Mouse (Mus musculus) forebrain, postnatal 0 days (tissue): ENCODE data around the gene Runx3. TPM values are rescaled to one million over a fixed set of nuclear protein-coding genes. Genes with fewer than 3 reads are reported as not detected.

ENCODE experiments used
- ATAC-seq: fragments of 200-750 bp; cut with Nextera tagmentation; 2 replicates; pipeline ENCODE4 v1.8.0; 2017; ENCODE audit warnings: mild to moderate bottlenecking, moderate library complexity
- DNase-seq: peaks from one replicate; pipeline ENCODE4 v3.0.0-alpha.2; 2015
- H3K27ac ChIP-seq: fragments of 300-500 bp; sonication (generic); 2 replicates; pipeline ENCODE4 v1.5.1; 2014; ENCODE audit warnings: low read depth, mild to moderate bottlenecking, antibody characterized with exemption, low read length, moderate library complexity, mixed read lengths
- H3K27me3 ChIP-seq: fragments of 300-500 bp; sonication (generic); 2 replicates; pipeline ENCODE4 v1.6.1; 2014; ENCODE audit warnings: mild to moderate bottlenecking, low read length, mixed read lengths; ENCODE audit not compliant: insufficient read depth
- H3K36me3 ChIP-seq: fragments of 300-500 bp; sonication (generic); 2 replicates; pipeline ENCODE4 v1.6.1; 2014; ENCODE audit warnings: mild to moderate bottlenecking, moderate library complexity; ENCODE audit not compliant: insufficient read depth
- H3K4me1 ChIP-seq: fragments of 300-500 bp; sonication (generic); 2 replicates; pipeline ENCODE4 v1.6.1; 2014; ENCODE audit warnings: antibody characterized with exemption; ENCODE audit not compliant: insufficient read depth
- H3K4me2 ChIP-seq: fragments of 300-500 bp; sonication (generic); 2 replicates; pipeline ENCODE4 v1.6.1; 2014; ENCODE audit warnings: low read depth, mild to moderate bottlenecking, moderate library complexity
- H3K4me3 ChIP-seq: fragments of 300-500 bp; sonication (generic); 2 replicates; pipeline ENCODE4 v1.5.1; 2014; ENCODE audit warnings: low read depth, low read length, mixed read lengths
- H3K9ac ChIP-seq: fragments of 300-500 bp; sonication (generic); 2 replicates; pipeline ENCODE4 v1.6.1; 2014; ENCODE audit warnings: mild to moderate bottlenecking
- H3K9me3 ChIP-seq: fragments of 300-500 bp; sonication (generic); 2 replicates; pipeline ENCODE4 v1.6.1; 2016; ENCODE audit warnings: low read length
- CTCF ChIP-seq: sonication (generic); IDR thresholded peaks from 2 replicates; pipeline ENCODE4 v1.5.1; 2016; ENCODE audit warnings: antibody characterized with exemption, control low read depth, low read depth
- WGBS: fragments of 180-500 bp; shearing (Covaris S2); extraction: QIAGEN DNeasy Blood & Tissue Kit; methylation state at CpG from one replicate; pipeline ENCODE4 v1.1.7; 2014; 5-methylcytosine and 5-hydroxymethylcytosine counted together
- polyA plus RNA-seq: library from polyadenylated mRNA; unstranded; fragments of >200 nt; fragmentation: Nextera tagmentation; extraction: Ambion mirVana; gene quantifications from 2 replicates; pipeline ENCODE4 v1.2.1, GENCODE M21; 2015
- total RNA-seq: library from RNA; depleted of rRNA; stranded (reverse); fragments of >200 nt; gene quantifications from 2 replicates; pipeline ENCODE4 v1.2.3, GENCODE M21; 2014

Gene Runx3
- total and polyA plus RNA-seq, 2 experiments from 2014 or later, result not detected

DNA sequence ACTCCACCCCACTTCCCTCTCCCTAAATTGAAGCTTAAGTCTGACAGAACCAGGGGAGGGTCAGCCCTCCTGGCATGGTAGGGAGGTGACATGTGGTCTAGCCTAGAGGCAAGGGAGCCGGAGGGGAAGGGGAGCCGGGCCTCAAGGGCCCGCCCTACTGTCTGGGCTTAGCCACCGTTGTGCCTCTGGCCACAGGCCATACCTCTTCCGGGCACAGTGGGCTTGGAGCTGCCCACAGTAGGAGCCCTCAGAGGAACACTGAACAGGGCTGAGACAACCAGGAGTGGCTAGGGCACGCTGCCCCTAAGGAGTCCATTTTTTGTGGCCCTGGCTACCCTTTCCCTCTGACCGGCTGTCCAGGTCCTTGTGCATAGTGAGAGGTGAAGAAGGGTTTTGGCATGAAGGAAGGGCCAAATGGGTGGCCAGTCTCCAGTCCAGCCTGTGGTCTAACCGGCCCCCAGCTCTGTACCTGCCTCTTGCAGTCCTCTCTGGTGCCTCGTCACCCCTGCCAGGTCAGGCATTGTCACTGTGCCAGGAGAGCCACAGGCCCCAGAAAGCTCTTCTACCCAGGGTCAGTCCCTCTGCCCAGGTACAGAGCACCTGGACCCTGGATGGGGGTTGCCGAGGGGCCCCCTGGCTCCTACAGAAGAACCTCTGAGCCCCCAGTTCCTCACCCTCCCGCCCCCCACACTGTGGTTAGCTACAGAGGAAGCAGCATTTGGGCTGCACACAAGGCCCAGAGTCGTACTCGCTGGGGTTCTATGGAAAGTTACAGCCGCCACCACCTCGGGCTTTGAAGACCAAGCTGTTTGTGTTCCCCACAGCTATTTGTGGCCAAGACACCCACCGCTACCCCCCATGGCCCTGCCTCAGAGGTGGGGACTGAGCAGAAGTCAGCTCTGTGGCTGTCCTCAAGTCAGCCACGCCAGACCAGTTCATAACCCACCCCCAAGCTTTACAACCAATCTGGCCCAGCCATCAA, 22.3 kb upstream of the Runx3 start:
- Histone ChIP-seq H3K36me3 (no peaks in the 10 kb centered on the region), H3K4me1 (no peaks in the 10 kb centered on the region), H3K4me3 (no peak overlapping the region), H3K27me3 (no peaks in the 10 kb centered on the region), H3K4me2 (no peak overlapping the region), H3K9ac (no peak overlapping the region), H3K9me3 (no peaks in the 10 kb centered on the region), H3K27ac (no peak overlapping the region)
- ATAC-seq (no peak), DNase-seq (no peak)
- no peak for TF ChIP-seq CTCF
- 86% methylated on average over 17 of the region's 17 CpGs for WGBS

- H3K4me1 ChIP-seq, result no peaks in the 10 kb centered on the region
- WGBS, result 79% methylated on average over 13 of the region's 13 CpGs
- no peak for ATAC-seq
- no peak overlapping the region for H3K9ac ChIP-seq
- no peaks in the 10 kb centered on the region for H3K36me3 ChIP-seq
- no peaks in the 10 kb centered on the region for H3K27me3 ChIP-seq
- no peak for TF ChIP-seq CTCF
- DNase-seq, result no peak
- no peak overlapping the region for H3K27ac ChIP-seq
- H3K4me2 ChIP-seq, result no peak overlapping the region
- H3K4me3 ChIP-seq, result no peak overlapping the region
- H3K9me3 ChIP-seq, result no peaks in the 10 kb centered on the region
These were observed 18.3 kb upstream of the Runx3 start for GRCm38 (mm10) chr4:135102019-135102740.

GRCm38 (mm10) chr4:135102761-135103160, 17.7 kb upstream of the Runx3 start:
- H3K27me3 ChIP-seq, result no peaks in the 10 kb centered on the region
- H3K27ac ChIP-seq, result no peak overlapping the region
- no peak overlapping the region for H3K4me2 ChIP-seq
- no peak for TF ChIP-seq CTCF
- no peaks in the 10 kb centered on the region for H3K36me3 ChIP-seq
- no peaks in the 10 kb centered on the region for H3K4me1 ChIP-seq
- no peak overlapping the region for H3K4me3 ChIP-seq
- no peak for ATAC-seq
- no peak for DNase-seq
- H3K9ac ChIP-seq, result no peak overlapping the region
- 51% methylated on average over 4 of the region's 4 CpGs for whole genome bisulfite sequencing
- no peaks in the 10 kb centered on the region for H3K9me3 ChIP-seq

- Histone ChIP-seq H3K9ac (no peak overlapping the region), H3K27me3 (no peaks in the 10 kb centered on the region), H3K4me2 (no peak overlapping the region), H3K4me3 (no peak overlapping the region), H3K36me3 (no peaks in the 10 kb centered on the region), H3K4me1 (no peaks in the 10 kb centered on the region), H3K9me3 (no peaks in the 10 kb centered on the region), H3K27ac (no peak overlapping the region)
- ATAC-seq (no peak), DNase-seq (no peak)
- 77% methylated on average over 5 of the region's 5 CpGs for WGBS
- no peak for TF ChIP-seq CTCF
These were observed 16.7 kb upstream of the Runx3 start for GRCm38 (mm10) chr4:135103800-135104199.

GRCm38 (mm10) chr4:135106968-135107367, 13.5 kb upstream of the Runx3 start:
- H3K36me3 ChIP-seq, result no peaks in the 10 kb centered on the region
- no peak overlapping the region for H3K27ac ChIP-seq
- H3K4me1 ChIP-seq, result no peaks in the 10 kb centered on the region
- H3K27me3 ChIP-seq, result no peaks in the 10 kb centered on the region
- no peak for DNase-seq
- H3K9me3 ChIP-seq, result no peaks in the 10 kb centered on the region
- no peak for TF ChIP-seq CTCF
- no peak overlapping the region for H3K4me2 ChIP-seq
- WGBS, result 62% methylated on average over 4 of the region's 4 CpGs
- H3K4me3 ChIP-seq, result no peak overlapping the region
- no peak overlapping the region for H3K9ac ChIP-seq
- no peak for ATAC-seq

- Histone ChIP-seq H3K9me3 (no peaks in the 10 kb centered on the region), H3K4me3 (no peak overlapping the region), H3K9ac (no peak overlapping the region), H3K27ac (no peak overlapping the region), H3K4me1 (no peaks in the 10 kb centered on the region), H3K4me2 (no peak overlapping the region), H3K36me3 (no peaks in the 10 kb centered on the region), H3K27me3 (no peaks in the 10 kb centered on the region)
- WGBS, result 79% methylated on average over 3 of the region's 3 CpGs
- TF ChIP-seq CTCF, result no peak
- DNase-seq (no peak), ATAC-seq (no peak)
These were observed 11.8 kb upstream of the Runx3 start for GRCm38 (mm10) chr4:135108666-135109065.

- Histone ChIP-seq H3K4me3 (no peak overlapping the region), H3K4me2 (no peak overlapping the region), H3K27me3 (no peaks in the 10 kb centered on the region), H3K36me3 (no peaks in the 10 kb centered on the region), H3K27ac (no peak overlapping the region), H3K4me1 (no peaks in the 10 kb centered on the region), H3K9me3 (no peaks in the 10 kb centered on the region), H3K9ac (no peak overlapping the region)
- no peak for TF ChIP-seq CTCF
- DNase-seq, result no peak
- WGBS, result 79% methylated on average over 8 of the region's 8 CpGs
- no peak for ATAC-seq
These were observed 6.8 kb upstream of the Runx3 start for GRCm38 (mm10) chr4:135113656-135114055.
